Mouse (Mus musculus) layer of hippocampus, postnatal 36 days (tissue): ENCODE data around the gene Cfd. TPM values are rescaled to one million over a fixed set of nuclear protein-coding genes. Genes with fewer than 3 reads are reported as not detected.

Experiments used
- DNase-seq, 2 experiments: peaks; one replicate each; pipeline ENCODE4 v3.0.0; 2022
- total RNA-seq, 2 experiments: library from RNA; stranded (reverse); gene quantifications; 2 replicates each; pipeline ENCODE4 v1.2.3; 2021

Cfd gene
- total RNA-seq, result not detected

DNA sequence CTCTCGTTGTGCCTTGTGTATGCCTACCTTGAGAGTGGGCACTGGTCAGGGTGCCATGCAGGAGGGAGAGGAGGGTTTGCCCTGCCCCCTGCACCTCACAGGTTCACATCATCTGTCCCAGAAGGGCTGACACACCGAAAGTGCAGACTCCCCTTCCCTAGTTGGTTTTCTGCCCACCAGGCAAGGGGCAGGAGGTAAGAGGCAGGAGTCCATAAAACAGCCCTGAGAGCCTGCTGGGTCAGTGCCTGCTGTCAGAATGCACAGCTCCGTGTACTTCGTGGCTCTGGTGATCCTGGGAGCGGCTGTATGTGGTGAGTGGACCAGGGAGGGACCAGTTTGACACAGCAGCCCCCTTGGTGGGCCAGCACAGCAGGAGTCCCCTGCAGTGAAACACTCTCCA is at the start of gene Cfd:
Gene Cfd (plus strand): TSS at position 184 of the 400 bp plus-strand sequence.
- no peak for DNase-seq

- DNase-seq, result no peak
These were observed 48.3 kb upstream of the Cfd start for GRCm38 (mm10) chr10:79842322-79842721.

GRCm38 (mm10) chr10:79843476-79843875 is 47.2 kb upstream of the Cfd start:
- DNase-seq, result no peak

DNA sequence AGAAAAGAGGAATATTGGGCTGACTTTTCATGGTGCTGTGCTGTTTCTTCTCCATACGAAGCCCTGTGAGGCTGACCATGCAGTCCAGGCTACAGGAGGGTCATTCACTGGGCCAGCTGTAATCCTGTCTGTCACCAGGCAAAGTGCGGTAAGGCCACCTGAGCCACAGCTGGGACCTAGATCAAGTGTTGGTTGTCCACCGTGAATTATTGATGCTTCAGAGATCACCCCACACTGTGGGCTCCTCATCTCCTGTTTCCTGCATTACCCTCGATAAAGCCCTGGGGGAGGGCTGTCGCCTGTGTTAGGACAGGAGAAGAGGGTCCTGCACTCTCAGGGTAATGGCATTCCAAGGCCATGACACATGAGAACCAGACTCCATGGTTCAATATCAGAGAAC is 44.1 kb upstream of the Cfd start:
- no peak for DNase-seq

- DNase-seq, result no peak
These were observed 40.6 kb upstream of the Cfd start for GRCm38 (mm10) chr10:79849941-79850628.

DNA sequence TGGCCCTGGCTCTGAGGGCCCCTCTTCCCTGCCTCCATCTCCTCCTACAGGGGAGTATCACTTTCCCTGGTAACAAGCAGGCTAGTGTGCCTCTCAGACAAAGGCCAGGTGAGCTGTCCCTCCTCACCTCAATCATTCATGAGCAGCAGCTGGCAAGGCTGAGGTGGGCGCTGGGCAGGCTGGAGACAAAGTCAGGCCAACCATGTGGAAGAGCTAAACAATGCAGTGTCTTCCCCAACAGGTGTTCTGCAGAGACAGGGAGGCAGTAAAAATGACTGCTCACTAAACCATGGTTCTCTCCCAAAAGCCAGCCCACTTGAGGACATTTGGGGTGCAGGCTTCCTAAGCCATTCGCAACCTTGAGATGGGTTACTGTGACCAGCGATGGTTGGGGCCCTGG is 39.0 kb upstream of the Cfd start:
- DNase-seq, result no peak

GRCm38 (mm10) chr10:79852107-79852789 is 38.4 kb upstream of the Cfd start:
- DNase-seq, result no peak

- DNase-seq, result no peak
These were observed 37.8 kb upstream of the Cfd start for GRCm38 (mm10) chr10:79852827-79853226.

DNA sequence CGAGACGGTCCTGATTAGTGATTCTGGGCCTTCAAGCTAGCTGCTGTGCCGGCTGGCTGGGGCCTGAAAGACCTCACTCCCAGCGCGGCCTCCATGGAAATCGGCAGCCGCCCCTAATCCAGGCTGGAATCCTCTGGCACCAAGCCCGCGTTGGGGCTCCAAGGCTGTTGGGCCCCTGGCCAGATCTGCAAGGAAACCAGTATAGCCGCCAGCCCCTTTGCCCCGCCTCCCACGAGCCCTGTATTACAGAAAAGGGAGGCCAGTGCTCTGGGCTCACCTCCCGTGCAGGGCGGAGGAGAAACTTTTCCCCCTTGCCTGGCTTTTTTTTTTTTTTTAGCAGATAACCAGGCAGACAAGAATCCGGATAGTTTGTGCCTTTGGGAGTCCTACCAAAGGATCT is 37.3 kb upstream of the Cfd start:
- DNase-seq, result peak; percentile 80 to 86

GRCm38 (mm10) chr10:79853860-79854795 is 36.5 kb upstream of the Cfd start, which contains the start of gene Ptbp1:
Gene Ptbp1 (plus strand): TSS chr10:79854427.
- peak; percentile 98 to 99 for DNase-seq

DNA sequence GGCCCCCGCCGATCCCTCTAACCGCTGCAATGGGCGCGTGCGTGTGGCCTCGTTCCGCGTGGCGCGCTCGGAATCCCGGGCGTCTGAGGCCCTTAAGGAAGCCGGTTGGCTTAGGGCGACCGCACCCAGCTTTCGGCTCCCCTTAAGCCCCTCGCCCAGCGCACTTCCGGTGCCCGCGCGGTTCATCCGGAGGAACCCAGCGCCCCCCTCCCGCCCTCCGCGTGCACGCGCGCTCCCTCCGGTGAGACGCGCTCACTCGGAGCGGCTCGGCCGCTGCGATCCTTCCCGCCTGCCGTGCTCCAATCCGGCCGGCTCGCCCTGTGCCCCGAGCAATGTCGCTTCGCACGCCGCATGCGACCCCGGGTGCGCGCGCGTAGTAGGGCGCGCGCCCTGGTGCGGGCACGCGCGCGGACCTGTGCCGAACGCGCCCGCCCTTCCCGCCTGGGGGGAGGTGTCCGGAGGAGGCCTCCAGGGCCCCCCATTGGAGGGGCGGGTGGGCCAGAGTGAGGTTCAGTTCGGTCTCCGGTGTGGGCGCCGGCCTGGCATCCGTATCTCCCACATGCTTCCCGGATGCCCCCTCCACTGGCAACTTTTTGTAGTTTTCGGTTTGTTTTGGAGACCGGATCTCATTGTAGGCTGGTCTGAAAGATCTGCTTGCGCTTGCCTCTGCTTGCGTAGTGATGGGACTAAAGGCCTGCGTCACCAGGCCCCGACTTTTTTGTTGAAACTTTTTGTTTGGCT is 35.7 kb upstream of the Cfd start:
- peak in 1 of 2 experiments; percentile 59 for DNase-seq

- DNase-seq, result no peak
These were observed 35.0 kb upstream of the Cfd start for GRCm38 (mm10) chr10:79855558-79856184.

DNA sequence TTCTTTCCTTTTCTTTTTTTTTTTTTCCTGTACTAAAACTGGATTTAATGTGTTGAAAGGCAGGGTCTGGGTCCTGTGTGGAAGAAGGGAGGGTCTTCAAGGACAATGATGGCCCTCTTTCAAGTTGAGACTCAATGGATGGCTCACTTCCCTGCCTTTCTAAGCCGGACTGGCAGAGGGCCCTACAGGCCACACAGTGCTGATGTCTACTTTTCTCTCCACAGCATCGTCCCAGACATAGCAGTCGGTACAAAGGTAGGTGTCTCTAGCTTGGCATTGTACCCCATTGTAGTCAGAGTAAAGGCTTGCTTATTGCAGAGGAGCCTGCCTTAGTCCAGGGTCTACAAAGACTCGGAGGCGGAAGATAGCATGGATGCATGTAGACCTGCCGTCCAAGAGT is 34.4 kb upstream of the Cfd start:
- no peak for DNase-seq

- DNase-seq, result no peak
These were observed 33.8 kb upstream of the Cfd start for GRCm38 (mm10) chr10:79856704-79857451.

DNA sequence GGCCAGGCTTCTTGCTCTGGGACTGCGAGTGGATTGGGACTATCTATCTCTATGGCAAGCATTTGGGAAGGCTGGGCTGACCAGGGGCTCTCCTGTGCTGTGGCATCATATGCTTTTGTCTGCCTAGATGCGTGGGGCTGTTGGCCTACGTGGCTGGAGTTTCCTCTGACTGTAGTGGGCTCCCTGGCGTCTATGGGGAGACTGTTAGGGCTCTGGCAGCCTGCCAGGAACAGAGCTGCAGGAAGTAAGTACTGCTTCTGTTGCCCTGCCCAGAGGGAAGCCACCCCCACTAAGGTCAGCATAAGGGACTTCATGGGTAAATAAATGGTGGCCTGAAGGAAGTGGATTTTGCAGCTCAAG is 33.2 kb upstream of the Cfd start:
- DNase-seq, result no peak

GRCm38 (mm10) chr10:79857894-79858293 is 32.8 kb upstream of the Cfd start:
- no peak for DNase-seq

GRCm38 (mm10) chr10:79858416-79859074 is 32.1 kb upstream of the Cfd start:
- peak; percentile 67 to 78 for DNase-seq

GRCm38 (mm10) chr10:79859116-79859515 is 31.5 kb upstream of the Cfd start:
- DNase-seq, result no peak

GRCm38 (mm10) chr10:79860079-79860911 is 30.4 kb upstream of the Cfd start:
- no peak for DNase-seq
